Mouse (Mus musculus) adrenal gland (tissue): ENCODE measurements around the gene Pnma5.

Experiments
- intact Hi-C: fragments of 180-260 bp; cut with DNase I; formaldehyde crosslinking; loops from one replicate; pipeline ENCODE4 v1.15.1; 2025
- microRNA-seq, 2 experiments: library from miRNA; unstranded; fragments of <30 nt; microRNA quantifications; one replicate each; pipeline ENCODE4; 2019

Pnma5 gene

GRCm38 (mm10) chrX:72986841-72987519 lies 49.9 kb downstream of the Pnma5 start, which contains the start of gene Zfp185:
Gene Zfp185, plus strand, starts transcription at chrX:72987339.
- intact Hi-C loops, result no loop called here

GRCm38 (mm10) chrX:72985607-72986006 lies 51.3 kb downstream of the Pnma5 start:
- intact Hi-C loops, result no loop called here

Small RNA genes lying within 50 kb of the gene (microRNA-seq; reads per million reads assigned to microRNA genes)
- 0.11 to 0.37 reads per million in 2 experiments for gene Mir2137
